Mouse (Mus musculus) mouse trophoblast stem cell (cell line): ENCODE data around the gene Senp7.
"Not testable (repeated sequence)": the region's sequence is repeated elsewhere in the genome, so short reads cannot be mapped to it uniquely, and the experiment has no call there.

ENCODE experiments used
- in situ Hi-C, 2 experiments: fragments of 300-500 bp; cut with MseI, MboI; formaldehyde crosslinking; loops; 2 replicates in 1 of 2; 3 replicates in 1 of 2; pipeline ENCODE4 v1.15.1; 2025

Senp7 gene

GRCm38 (mm10) chr16:56122517-56122916, 74.4 kb downstream of the Senp7 start:
- in situ Hi-C loops, result no loop called here

- in situ Hi-C loops, result no loop called here
Observed at GRCm38 (mm10) chr16:56124045-56124444, 75.9 kb downstream of the Senp7 start.

DNA sequence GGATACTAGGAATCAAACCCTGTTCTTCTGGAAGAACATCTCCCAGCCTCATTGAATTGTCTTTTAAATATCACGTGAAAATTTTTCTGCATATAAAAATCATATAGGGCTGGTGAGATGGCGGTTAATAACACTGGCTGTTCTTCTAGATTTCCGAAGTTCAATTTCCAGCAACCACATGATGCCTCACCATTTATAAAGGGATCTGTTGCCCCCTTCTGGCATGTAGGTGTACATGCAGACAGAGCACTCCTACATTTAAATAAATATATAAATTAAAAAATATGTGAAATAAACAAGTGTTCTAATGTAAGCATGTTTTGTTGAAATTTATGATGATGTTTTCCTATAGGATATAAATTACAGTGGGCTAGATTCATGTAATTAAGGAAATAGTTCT, 83.5 kb downstream of the Senp7 start:
- in situ Hi-C loops, result no loop called here

DNA sequence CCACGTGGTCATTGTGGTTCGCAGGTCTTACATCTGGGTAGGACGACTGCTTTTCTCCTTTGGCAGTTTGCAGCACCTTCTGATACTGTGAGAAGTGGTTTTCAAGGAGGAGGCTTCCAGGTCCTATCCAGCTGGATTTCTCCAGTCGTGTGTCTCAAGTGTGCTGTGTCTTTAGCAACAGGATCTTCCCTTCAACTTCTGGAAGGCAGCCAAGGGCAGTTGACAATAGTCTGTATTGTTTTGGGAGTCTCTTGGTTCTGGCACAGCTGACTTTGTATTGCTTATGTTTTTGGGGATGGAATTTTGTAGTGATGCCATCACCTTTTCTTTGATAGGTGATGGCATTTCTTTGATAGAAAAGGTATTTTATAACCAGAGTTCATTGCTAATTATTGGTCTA, 86.0 kb downstream of the Senp7 start:
- in situ Hi-C loops, result no loop called here

- in situ Hi-C loops, result not testable (repeated sequence)
Observed at GRCm38 (mm10) chr16:56137672-56138071, 89.5 kb downstream of the Senp7 start.

- in situ Hi-C loops, result no loop called here
Observed at GRCm38 (mm10) chr16:56139921-56140320, 91.8 kb downstream of the Senp7 start.

DNA sequence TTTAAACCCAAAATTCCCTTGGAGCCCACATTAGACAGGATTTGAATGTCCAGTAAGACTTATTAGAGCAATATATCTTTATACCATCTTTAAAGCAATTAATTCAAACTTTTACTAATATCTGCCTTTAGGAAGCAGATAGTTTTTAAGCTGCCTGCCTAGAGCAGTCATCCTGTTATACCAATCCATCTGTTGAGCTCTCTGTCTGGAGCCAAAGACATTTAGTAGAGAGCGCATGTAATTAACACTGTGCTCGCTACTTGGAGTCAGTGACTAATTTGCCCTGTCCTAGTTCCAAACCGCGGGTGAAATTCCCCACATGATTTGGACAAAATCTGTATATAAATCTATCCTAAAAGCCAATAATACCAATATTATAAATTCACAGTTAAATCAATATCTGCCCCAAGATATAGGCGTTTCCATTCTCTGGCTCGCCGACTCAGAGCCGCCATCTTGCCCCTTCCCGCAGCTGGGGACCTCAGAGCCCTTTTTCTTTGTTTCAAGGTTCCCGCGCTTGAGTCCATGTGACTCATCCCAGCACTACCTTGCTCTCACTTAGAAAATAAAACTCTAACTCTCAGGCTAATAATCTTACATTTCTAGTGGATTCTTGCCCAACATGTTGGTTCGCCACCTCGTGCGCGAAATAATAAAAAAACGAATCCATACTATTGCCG, 96.9 kb downstream of the Senp7 start:
- in situ Hi-C loops, result no loop called here

DNA sequence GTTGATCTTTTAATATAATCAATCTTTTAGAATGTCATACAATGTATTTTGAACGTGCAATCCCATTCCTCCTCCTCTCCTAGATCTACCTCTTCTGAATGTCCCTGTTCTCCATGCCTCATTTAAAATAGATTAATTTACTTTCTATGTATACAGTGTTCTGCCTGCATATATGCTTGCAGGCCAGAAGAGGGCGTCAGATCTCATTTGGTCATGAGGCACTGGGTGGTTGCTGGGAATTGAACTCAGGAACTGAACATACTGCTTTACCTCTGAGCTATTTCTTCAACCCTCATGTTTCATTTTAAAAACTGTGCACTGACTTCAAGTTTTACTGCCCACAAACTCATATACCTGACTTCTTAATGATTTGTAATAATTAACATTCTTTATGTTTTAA, 99.5 kb downstream of the Senp7 start:
- in situ Hi-C loops, result no loop called here

- in situ Hi-C loops, result no loop called here
Observed at GRCm38 (mm10) chr16:56163466-56163865, 115.3 kb downstream of the Senp7 start.

DNA sequence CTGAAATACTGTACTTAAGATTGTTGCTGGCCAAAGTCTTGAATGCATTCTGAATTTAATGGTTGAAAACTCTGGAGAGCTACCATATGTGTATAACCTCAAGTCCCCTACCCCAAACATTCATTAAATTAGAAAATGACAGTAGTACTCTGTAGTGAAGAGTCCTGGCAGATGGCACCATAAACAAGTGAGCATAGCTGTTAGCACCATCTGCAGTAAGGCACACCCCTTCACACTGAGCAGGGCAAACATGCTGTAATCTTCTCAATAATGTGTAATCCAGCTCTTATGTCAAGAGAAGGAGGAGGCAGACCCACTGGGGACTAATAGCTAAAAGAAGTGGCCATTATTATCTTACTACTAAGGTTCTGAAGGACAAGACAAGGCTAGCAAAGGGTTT, 122.1 kb downstream of the Senp7 start:
- in situ Hi-C loops, result no loop called here

DNA sequence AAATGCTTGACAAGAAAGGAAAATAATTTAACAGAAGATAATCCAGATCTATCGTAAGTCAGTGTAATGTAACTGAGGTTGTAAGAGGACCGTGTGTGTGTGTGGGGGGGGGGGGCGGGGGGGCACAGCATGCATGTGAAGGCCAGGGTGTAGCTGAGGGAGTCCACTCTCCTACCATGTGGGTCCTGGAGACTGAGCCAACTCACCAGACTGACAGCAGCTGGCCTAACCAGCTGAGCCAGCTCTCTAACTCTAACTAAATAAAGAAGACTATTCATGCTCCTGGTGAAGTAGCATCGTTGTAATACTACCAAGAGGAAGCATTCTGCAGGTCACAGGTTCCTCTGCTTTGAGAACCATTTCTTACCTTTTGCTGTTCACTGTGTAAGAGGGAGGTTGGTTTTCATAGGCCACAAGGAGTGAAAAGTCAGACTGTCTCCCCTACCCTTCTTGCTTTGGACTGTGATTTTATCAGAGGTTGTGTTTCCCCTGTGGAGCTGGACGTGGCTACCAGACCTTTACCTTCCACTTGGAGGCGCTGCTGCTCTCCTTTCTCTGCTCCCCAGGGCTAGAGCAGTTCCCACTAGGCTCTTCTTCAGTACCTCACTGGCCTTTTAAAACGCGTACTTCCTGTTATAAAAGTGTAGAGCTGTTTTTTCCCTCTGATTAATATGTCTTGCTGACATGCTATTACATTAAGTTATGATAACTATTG, 127.9 kb downstream of the Senp7 start:
- in situ Hi-C loops, result no loop called here

GRCm38 (mm10) chr16:56186863-56187262, 138.7 kb downstream of the Senp7 start:
- in situ Hi-C loops, result no loop called here

GRCm38 (mm10) chr16:56188198-56188597, 140.1 kb downstream of the Senp7 start:
- in situ Hi-C loops, result no loop called here

DNA sequence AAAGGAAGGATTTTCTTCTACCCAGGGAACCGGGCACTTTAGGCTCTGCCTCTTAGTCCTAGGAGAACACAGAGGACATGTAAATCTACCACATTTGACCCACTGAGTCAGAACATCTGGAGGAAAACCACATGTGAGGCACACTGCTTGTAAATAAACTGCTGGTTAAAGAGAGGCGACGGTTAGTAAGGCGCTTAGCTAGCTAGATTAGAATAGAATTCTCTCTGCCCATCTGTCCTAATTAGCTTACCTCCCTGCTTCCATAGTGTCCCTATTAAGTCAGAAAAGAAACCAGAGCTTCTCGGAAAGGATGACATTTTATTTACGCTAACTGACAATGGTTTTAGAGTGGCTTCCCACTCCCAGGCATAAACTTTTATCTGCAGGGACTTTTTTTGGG, 155.9 kb downstream of the Senp7 start, which contains the start of gene Impg2:
TSS of gene Impg2 (plus strand) at position 263 of the 400 bp plus-strand sequence.
- in situ Hi-C loops, result no loop called here

- in situ Hi-C loops, result no loop called here
Observed at GRCm38 (mm10) chr16:56212740-56213139, 164.6 kb downstream of the Senp7 start.

GRCm38 (mm10) chr16:56227686-56228085, 179.5 kb downstream of the Senp7 start:
- in situ Hi-C loops, result no loop called here

- in situ Hi-C loops, result no loop called here
Observed at GRCm38 (mm10) chr16:56229455-56229854, 181.3 kb downstream of the Senp7 start.

DNA sequence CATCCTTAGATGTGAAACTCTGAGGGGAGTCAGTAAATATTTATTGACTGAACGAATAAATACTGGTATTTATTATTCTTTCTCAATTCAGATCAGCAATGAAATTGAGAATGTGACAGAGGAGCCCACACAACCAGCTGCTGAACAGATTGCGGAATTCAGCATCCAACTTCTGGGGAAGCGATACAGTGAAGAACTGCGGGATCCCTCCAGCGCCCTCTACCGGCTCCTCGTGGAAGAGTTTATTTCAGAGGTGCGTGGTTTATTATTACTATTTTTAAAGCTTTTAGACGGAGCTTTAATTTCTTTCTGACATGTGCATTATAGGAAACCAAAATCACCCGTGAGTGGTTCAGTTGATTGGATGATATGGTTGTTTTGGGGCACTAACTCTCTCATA, 183.2 kb downstream of the Senp7 start:
- in situ Hi-C loops, result no loop called here

GRCm38 (mm10) chr16:56232736-56233135, 184.6 kb downstream of the Senp7 start:
- in situ Hi-C loops, result no loop called here
